Mouse (Mus musculus) CD8-positive naive resting alpha-beta T cell, adult 57 days (primary cell): ENCODE results near the gene Hoxd3. TPM values are rescaled to one million over a fixed set of nuclear protein-coding genes. Genes with fewer than 3 reads are reported as not detected.

ENCODE experiments used
- total RNA-seq: library from RNA; stranded (reverse); gene quantifications from one replicate; pipeline ENCODE4 v1.2.4, GENCODE M21; 2023

The Hoxd3 gene
- total RNA-seq: not detected

GRCm38 (mm10) chr2:74711721-74712621, at the start of gene Hoxd3, which contains the start of gene Hoxd4:
Gene Hoxd3, plus strand, starts transcription at chr2:74711927.
Gene Hoxd4, plus strand, starts transcription at chr2:74711929.

GRCm38 (mm10) chr2:74667842-74668357, 43.8 kb upstream of the Hoxd3 start, which contains the start of gene Hoxd13:
Gene Hoxd13, plus strand, starts transcription at chr2:74668310.

GRCm38 (mm10) chr2:74674881-74675665, 36.7 kb upstream of the Hoxd3 start, which contains the start of gene Hoxd12:
Gene Hoxd12, plus strand, starts transcription at chr2:74675013.

GRCm38 (mm10) chr2:74678891-74679595, 32.7 kb upstream of the Hoxd3 start, which contains the start of gene Hoxd11:
Gene Hoxd11, plus strand, starts transcription at chr2:74679557.

DNA sequence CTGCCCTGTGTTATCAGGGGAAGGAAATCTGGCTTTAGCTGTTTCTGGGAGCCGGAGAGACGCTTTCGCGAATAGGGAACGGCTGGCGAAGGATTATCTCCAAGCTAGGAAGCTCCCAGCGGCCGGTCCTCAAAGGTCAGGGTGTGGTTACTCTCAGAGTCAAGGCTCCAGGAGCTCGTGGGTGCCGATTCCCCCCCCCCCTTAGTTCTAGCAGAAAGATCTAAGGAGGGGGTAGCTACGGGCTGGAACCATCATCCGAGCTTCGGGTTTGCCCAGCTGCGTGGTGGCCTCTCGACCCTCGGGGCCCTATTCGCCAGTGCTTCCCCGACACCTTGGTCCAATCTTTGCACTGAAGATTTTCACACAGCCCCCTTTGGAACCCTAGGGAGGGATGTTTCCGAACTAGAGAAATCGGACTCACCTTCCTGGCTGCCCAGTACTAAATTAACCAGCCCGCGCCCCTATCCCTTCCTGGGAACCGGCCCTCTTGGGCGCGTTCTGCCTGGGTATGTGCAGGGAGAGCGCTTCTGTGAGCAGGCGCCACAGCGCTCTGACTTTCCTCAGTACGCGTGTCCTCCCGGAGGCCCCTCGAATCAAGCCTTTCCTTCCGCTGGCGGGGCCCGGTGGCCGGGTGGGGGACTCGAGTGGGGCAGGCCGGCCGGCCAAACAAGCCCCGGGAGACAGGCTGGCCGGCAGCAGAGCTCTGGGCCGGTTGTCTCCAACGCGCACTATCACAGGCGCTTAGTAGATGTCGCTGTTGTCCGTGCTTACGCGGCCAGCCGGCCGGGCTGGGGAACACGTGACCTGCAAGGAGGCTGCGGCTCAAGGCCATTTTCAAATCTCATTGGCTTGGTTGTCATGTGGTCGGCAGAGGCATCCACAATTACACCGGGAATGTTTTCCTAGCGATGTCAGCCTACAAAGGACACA, 20.4 kb upstream of the Hoxd3 start, which contains the start of gene Hoxd10:
Hoxd10 (plus strand) TSS at position 903 of the 930 bp plus-strand sequence.

DNA sequence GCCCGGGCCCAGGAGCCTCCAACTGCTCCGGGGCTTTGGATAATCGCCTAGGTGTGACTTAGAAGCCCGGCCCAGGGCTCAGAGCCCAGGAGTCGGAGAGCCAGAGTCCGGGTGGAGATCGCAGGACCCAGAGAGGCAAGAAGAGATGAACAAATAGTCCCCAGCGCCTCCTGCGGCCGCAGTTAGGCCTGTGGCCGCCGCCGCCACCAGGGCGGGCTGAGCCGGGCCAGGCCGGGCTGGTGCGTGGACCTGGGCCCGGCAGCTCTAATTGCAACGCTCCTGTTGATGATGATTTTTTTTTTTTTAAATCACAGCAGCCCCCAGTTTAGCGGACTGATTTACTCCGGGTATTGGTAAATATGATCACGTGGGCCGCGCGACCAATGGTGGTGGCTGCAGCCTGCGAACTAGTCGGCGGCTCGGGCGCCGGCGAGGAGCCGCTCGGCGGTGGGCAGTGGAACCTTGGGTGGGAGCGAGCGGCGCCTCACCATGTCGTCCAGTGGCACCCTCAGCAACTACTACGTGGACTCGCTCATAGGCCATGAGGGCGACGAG, 14.1 kb upstream of the Hoxd3 start, which contains the start of gene Hoxd9:
Hoxd9 (plus strand) TSS at position 161 of the 555 bp plus-strand sequence.

DNA sequence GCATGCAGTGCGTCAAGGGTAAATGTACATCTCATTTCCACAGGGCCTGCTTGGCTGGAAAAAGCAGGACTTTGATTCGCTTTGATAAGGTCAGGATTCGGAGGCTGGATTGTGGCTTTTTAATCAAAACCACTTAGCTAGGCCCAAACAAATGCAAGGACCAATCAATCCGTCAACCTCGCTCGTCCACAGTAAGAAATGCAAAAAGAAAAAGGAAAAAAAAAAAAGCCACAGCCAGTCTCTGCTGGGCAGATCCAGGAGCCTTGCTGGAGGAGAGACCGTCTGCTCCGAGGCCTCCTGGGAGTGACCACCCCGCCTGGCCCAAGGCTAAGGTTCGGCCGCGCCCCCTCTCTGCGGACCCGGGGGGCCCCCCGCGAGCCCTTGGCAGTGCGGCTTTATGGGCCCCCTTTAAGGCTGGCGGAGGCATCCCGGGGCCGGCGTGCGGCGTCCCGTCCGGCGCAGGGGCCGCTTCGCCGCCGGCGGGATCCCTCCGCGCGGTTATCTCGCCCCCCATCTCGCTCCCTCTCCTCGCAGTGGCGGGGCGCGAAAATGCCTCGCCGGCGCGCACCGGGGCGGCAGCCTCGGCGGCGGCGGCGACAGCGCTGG, 7.2 kb upstream of the Hoxd3 start, which contains the start of gene Hoxd8:
Hoxd8 (plus strand) TSS at position 223 of the 606 bp plus-strand sequence.

DNA sequence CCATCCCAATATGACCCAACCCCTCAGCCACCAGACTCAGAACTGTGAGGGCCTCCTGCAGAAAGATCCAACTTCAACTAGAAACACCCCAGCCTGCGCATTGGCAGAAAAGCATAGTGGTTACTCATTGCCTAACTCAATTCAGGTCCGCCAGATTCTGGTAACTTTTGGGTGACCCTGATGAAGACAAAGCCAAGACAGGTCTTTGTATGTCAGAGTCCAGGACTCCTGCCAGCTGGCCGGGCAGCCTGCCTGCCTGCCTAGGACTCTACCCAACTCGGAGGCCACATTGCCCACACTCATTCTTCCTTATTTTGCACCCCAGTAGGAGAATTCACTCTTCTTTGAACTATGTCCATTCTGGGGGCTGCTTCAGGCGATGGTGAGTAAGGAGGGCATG, 14.8 kb downstream of the Hoxd3 start, which contains the start of gene Gm28230:
Gm28230 (plus strand) TSS at position 178 of the 400 bp plus-strand sequence.

DNA sequence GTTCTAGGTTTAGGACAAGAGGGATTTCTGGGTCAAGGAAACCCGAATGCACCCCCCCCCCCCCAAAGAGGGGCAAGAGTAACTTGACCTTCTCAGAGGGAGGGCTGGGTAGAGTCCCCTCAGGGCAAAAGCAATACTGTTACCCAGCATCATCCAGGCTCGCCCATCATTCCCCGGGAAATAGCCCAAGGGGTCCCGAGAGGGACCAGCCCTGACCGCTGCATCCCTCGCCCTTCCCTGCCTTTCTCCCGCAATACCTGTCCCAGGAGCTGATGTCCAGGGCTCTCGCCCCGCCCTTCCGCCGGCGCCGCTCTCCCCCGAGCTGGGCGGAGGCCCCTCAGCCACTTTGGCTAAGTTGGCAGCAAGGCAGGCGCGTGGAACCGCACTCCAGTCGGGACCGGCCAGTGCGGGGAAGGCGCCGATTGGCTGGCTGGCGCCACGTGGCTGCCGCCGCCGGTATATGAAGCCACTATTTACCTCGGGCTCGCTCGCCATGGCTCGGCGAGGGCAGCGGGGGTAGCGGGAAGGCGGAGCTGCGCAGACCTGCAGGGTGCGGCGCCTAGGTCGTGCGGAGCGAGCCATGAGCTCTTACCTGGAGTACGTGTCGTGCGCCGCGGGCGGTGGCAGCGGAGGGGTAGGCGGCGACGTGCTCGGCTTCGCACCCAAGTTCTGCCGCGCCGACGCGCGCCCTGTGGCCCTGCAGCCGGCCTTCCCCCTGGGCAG, 51.0 kb downstream of the Hoxd3 start, which contains the start of gene Hoxd1:
Hoxd1 (plus strand) TSS at position 459 of the 723 bp plus-strand sequence.

Other genes starting within 250 kb of the Hoxd3 start
- gene Lnpk, start 132.5 kb upstream of the Hoxd3 start, total RNA-seq: 29.9 TPM
- not detected for gene Evx2, start 52.4 kb upstream of the Hoxd3 start, total RNA-seq
- not detected for gene Hoxd13, start 43.6 kb upstream of the Hoxd3 start, total RNA-seq
- not detected for gene Hoxd12, start 36.9 kb upstream of the Hoxd3 start, total RNA-seq
- not detected for gene Hoxd11, start 32.4 kb upstream of the Hoxd3 start, total RNA-seq
- gene Hoxd10, start 20.0 kb upstream of the Hoxd3 start, total RNA-seq: not detected
- not detected for gene Hoxd9, start 14.2 kb upstream of the Hoxd3 start, total RNA-seq
- not detected for gene Hoxd8, start 7.3 kb upstream of the Hoxd3 start, total RNA-seq
- not detected for gene Hoxd4, start within 50 bp of the Hoxd3 start, total RNA-seq
- not detected for gene Gm28230, start 14.8 kb downstream of the Hoxd3 start, total RNA-seq
- not detected for gene Hoxd1, start 51.1 kb downstream of the Hoxd3 start, total RNA-seq
- gene Mtx2, start 113.9 kb downstream of the Hoxd3 start, total RNA-seq: 21.4 TPM